ENCODE assay signal across 25 mouse cellular contexts in genomic region chr3:41363947-41364346, GRCm38 (mm10).
DNase-seq lines count a peak whose midpoint lies in the region; ATAC-seq and TF ChIP-seq lines count a peak whose summit lies in the region.
"Had no signal": no experiment of that assay in that cellular context is flagged by ENCODE, and none has a peak within 500 bp of the region (broad histone marks: within the 10 kb centered on the region; RNA-seq: fewer than 3 reads in every experiment).

No protein-coding gene starts in this region.

- H3K9ac ChIP-seq in stomach, postnatal 0 days (ENCODE audit: low read length): no peak overlapping the region
- H3K9ac ChIP-seq: embryonic facial prominence, embryonic 12.5 days; embryonic facial prominence, embryonic 15.5 days; forebrain, embryonic 15.5 days; heart, embryonic 13.5 days; hindbrain, embryonic 14.5 days had no signal

- H3K79me2 ChIP-seq in macrophage (ENCODE audit: inconsistent target): no peaks in the 10 kb centered on the region

- no peak for TF ChIP-seq CTCF in bone marrow, adult 2 months (IDR thresholded peaks at IDR 0.05; ENCODE audit: control insufficient read depth, insufficient read depth, low read length)
- no peak for TF ChIP-seq CTCF in stomach, postnatal 0 days (IDR thresholded peaks at IDR 0.05; ENCODE audit: low read depth)

- H3K36me3 ChIP-seq in macrophage (ENCODE audit: inconsistent target): no peaks in the 10 kb centered on the region
- H3K36me3 ChIP-seq in stomach, postnatal 0 days (ENCODE audit: control insufficient read depth, insufficient read depth, low read length): no peaks in the 10 kb centered on the region
- H3K36me3 ChIP-seq: embryonic facial prominence, embryonic 12.5 days; embryonic facial prominence, embryonic 15.5 days; forebrain, embryonic 15.5 days; heart, embryonic 10.5 days; heart, embryonic 13.5 days had no signal

- H3K4me3 ChIP-seq in bone marrow, adult 2 months (replicated peaks; ENCODE audit: control insufficient read depth, low read depth, low read length): no peak overlapping the region
- H3K4me3 ChIP-seq in macrophage (ENCODE audit: inconsistent target): no peak overlapping the region
- H3K4me3 ChIP-seq in stomach, postnatal 0 days (ENCODE audit: low read depth, low read length): no peak overlapping the region
- H3K4me3 ChIP-seq: embryonic facial prominence, embryonic 12.5 days; embryonic facial prominence, embryonic 15.5 days; forebrain, embryonic 15.5 days; heart, embryonic 10.5 days; heart, embryonic 13.5 days had no signal

- no peak for TF ChIP-seq POLR2A in bone marrow, adult 2 months (IDR thresholded peaks at IDR 0.05; ENCODE audit: borderline replicate concordance, control insufficient read depth, low read depth, low read length)

- H3K27me3 ChIP-seq in stomach, postnatal 0 days (ENCODE audit: control insufficient read depth, insufficient read depth, low read length): no peaks in the 10 kb centered on the region
- H3K27me3 ChIP-seq: embryonic facial prominence, embryonic 12.5 days; embryonic facial prominence, embryonic 15.5 days; forebrain, embryonic 15.5 days; heart, embryonic 13.5 days had no signal

- peaks cover 7% of the 10 kb centered on the region; the same call in 1 of the 2 replicates for H3K4me1 ChIP-seq in bone marrow, adult 2 months (ENCODE audit: control insufficient read depth, insufficient read depth, low read length)
- no peaks in the 10 kb centered on the region for H3K4me1 ChIP-seq in stomach, postnatal 0 days (replicated peaks; ENCODE audit: control insufficient read depth, insufficient read depth)
- H3K4me1 ChIP-seq: forebrain, embryonic 15.5 days had no signal

- WGBS in bone marrow, adult 2 months: 46% methylated on average over 3 of the region's 3 CpGs
- 65% methylated on average over 3 of the region's 3 CpGs for WGBS in macrophage (ENCODE audit: missing documents)
- 80% methylated on average over 3 of the region's 3 CpGs for WGBS in stomach, postnatal 0 days

- no peak for TF ChIP-seq EP300 in stomach, postnatal 0 days (optimal IDR thresholded peaks at IDR 0.05)

- H3K9me3 ChIP-seq in stomach, postnatal 0 days (ENCODE audit: control insufficient read depth, low read length): no peaks in the 10 kb centered on the region
- H3K9me3 ChIP-seq: embryonic facial prominence, embryonic 12.5 days; embryonic facial prominence, embryonic 15.5 days; forebrain, embryonic 15.5 days; heart, embryonic 10.5 days; heart, embryonic 13.5 days had no signal

- ATAC-seq in stomach, postnatal 0 days (ENCODE audit: low FRiP score, low TSS enrichment): no peak
- ATAC-seq: activated CD4-positive, CD25-positive, alpha-beta regulatory T cell, adult 4 months; forebrain, embryonic 15.5 days; hindbrain, postnatal 0 days; inflammation-experienced regulatory T-cells, adult 6 months had no signal

- DNase-seq in heart, adult 11 months: peak; percentile 64
- no peak for DNase-seq in heart, adult 9 months (ENCODE audit: low spot score in 2 of 2)
- DNase-seq in gastrocnemius, adult 18-20 months (ENCODE audit: low spot score): no peak
- no peak for DNase-seq in stomach, postnatal 0 days (ENCODE audit: low spot score)
- DNase-seq: adrenal gland, adult 8-10 months; adrenal gland, postnatal 25 days; cerebellum, adult 18-20 months; cerebellum, adult 9-10 months; cerebellum, postnatal 14 days; gastrocnemius, postnatal 10 days; gastrocnemius, postnatal 36 days; heart, adult 18-20 months; heart, postnatal 14 days; heart, postnatal 4 days had no signal

- H3K27ac ChIP-seq in bone marrow, adult 2 months (ENCODE audit: control insufficient read depth, insufficient read depth, low read depth, low read length, poor library complexity): peak overlapping the region; percentile 21; the same call in 1 of the 2 replicates
- H3K27ac ChIP-seq in macrophage: peak overlapping the region; percentile 69
- no peak overlapping the region for H3K27ac ChIP-seq in stomach, postnatal 0 days (replicated peaks)
- H3K27ac ChIP-seq: embryonic facial prominence, embryonic 12.5 days; embryonic facial prominence, embryonic 15.5 days; forebrain, embryonic 15.5 days; heart, embryonic 10.5 days; hindbrain, embryonic 14.5 days; hindbrain, postnatal 0 days had no signal

- no peak overlapping the region for H3K4me2 ChIP-seq in stomach, postnatal 0 days (replicated peaks; ENCODE audit: low read depth)
- H3K4me2 ChIP-seq: embryonic facial prominence, embryonic 12.5 days; embryonic facial prominence, embryonic 15.5 days; forebrain, embryonic 15.5 days; heart, embryonic 13.5 days; hindbrain, embryonic 14.5 days had no signal
